Mouse (Mus musculus) hindbrain, embryonic 11.5 days (tissue): ENCODE data around the gene Cacnb1. TPM values are rescaled to one million over a fixed set of nuclear protein-coding genes. Genes with fewer than 3 reads are reported as not detected.

Experiments
- ATAC-seq: fragments of 200-750 bp; cut with Nextera tagmentation; 2 replicates; pipeline ENCODE4 v1.8.0; 2017; ENCODE audit warnings: mild to moderate bottlenecking, moderate TSS enrichment, moderate library complexity; ENCODE audit not compliant: low FRiP score
- DNase-seq: peaks from one replicate; pipeline ENCODE4 v3.0.0-alpha.2; 2015; ENCODE audit warnings: low spot score
- H3K27ac ChIP-seq: fragments of 300-500 bp; sonication (generic); 2 replicates; pipeline ENCODE4 v1.5.1; 2014; ENCODE audit warnings: mild to moderate bottlenecking, low read depth, low read length
- H3K27me3 ChIP-seq: fragments of 300-500 bp; sonication (generic); 2 replicates; pipeline ENCODE4 v1.6.1; 2014; ENCODE audit warnings: mild to moderate bottlenecking, low read length, moderate library complexity, mixed read lengths; ENCODE audit not compliant: control insufficient read depth, insufficient read depth
- H3K36me3 ChIP-seq: fragments of 300-500 bp; sonication (generic); 2 replicates; pipeline ENCODE4 v1.6.1; 2014; ENCODE audit warnings: mild to moderate bottlenecking, low read length, moderate library complexity, mixed read lengths; ENCODE audit not compliant: control insufficient read depth, insufficient read depth
- H3K4me1 ChIP-seq: fragments of 300-500 bp; sonication (generic); replicated peaks from 2 replicates; pipeline ENCODE4 v1.6.1; 2014; ENCODE audit warnings: low read length, mixed read lengths; ENCODE audit not compliant: control insufficient read depth, insufficient read depth
- H3K4me2 ChIP-seq: fragments of 300-500 bp; sonication (generic); replicated peaks from 2 replicates; pipeline ENCODE4 v1.6.1; 2014; ENCODE audit warnings: mild to moderate bottlenecking, low read depth, low read length
- H3K4me3 ChIP-seq: fragments of 300-500 bp; sonication (generic); 2 replicates; pipeline ENCODE4 v1.5.1; 2014; ENCODE audit warnings: low read depth, low read length
- H3K9ac ChIP-seq: fragments of 300-500 bp; sonication (generic); 2 replicates; pipeline ENCODE4 v1.6.1; 2014; ENCODE audit warnings: low read depth, low read length
- H3K9me3 ChIP-seq: fragments of 300-500 bp; sonication (generic); 2 replicates; pipeline ENCODE4 v1.6.1; 2016; ENCODE audit warnings: low read length; ENCODE audit not compliant: control insufficient read depth
- WGBS: fragments of 180-500 bp; shearing (Covaris S2); extraction: QIAGEN DNeasy Blood & Tissue Kit; methylation state at CpG from one replicate; pipeline ENCODE4 v1.1.7; 2014; 5-methylcytosine and 5-hydroxymethylcytosine counted together
- polyA plus RNA-seq: library from polyadenylated mRNA; unstranded; fragments of >200 nt; fragmentation: Nextera tagmentation; extraction: Ambion mirVana; gene quantifications from 2 replicates; pipeline ENCODE4 v1.2.1, GENCODE M21; 2014

Gene Cacnb1
- polyA plus RNA-seq, 1 experiment from 2014 or later, result 18.3 TPM

DNA sequence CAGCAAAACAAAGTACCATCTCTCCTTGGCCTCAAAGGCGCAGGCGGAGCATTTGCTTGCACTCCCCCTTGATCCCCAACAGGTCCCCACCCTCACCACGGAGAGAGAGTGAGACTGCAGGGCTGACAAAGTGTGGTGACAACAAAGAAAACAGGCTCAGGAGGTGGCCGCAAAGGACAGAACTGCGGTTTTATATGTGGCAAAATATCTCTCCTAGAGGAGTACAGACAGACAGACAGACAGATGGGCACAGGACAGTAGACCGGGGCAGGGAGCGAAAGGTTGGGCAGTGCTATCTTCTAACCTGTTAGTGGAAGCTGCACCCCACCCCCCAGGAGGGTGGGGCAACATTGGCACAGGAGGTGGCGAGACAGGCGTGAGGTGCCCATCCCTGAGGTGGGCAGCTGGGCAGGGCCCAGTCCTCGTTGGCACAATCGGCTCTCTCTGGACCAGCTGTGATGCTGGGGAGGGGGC is 21.4 kb downstream of the Cacnb1 start:
- Histone ChIP-seq H3K9ac (no peak overlapping the region), H3K4me3 (no peak overlapping the region)
- 36% methylated on average over 11 of the region's 11 CpGs for WGBS

DNA sequence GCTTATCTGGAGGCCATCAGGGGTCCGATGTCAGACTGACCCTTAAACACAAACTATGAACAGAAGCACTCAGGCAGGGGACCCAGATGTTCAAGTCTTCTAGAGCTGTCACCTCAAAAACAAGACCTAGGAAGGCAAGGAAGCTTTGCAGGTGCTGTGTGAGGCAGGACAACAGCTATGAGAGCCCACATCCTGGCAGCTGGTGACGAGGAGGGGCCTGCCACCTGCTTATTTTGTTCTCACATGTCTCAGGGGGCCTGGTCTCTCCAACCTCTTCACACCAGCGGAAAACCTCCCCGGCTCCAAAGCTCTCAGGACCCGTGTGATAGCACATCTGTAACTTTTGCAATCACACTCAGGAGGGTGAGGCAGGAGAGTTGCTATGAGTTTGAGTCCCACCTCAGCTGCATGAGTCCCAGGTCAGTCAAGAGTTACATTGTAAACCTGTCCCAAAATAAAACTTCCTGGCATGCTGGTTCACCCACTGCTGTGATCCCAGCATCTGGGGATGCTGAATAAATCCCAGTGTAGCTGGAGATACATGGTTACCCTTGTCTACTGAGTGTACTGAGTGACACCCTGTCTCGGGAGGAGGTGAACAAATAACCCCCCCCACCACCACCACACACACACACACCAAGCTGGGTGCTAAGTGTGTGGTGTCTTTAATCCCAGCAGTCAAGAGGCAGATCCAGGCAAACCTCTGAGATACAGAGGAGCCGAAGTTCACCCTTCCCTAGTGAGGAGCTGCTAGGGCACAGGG is 22.3 kb downstream of the Cacnb1 start:
- peaks cover 4% of the 10 kb centered on the region; the same call in 1 of the 2 replicates for H3K27me3 ChIP-seq
- ATAC-seq, result no peak
- no peak overlapping the region for H3K27ac ChIP-seq
- H3K4me3 ChIP-seq, result no peak overlapping the region
- 43% methylated on average over 7 of the region's 7 CpGs for WGBS
- H3K9ac ChIP-seq, result no peak overlapping the region
- H3K4me1 ChIP-seq, result peaks cover 2% of the 10 kb centered on the region; the same call in 1 of the 2 replicates
- H3K9me3 ChIP-seq, result no peaks in the 10 kb centered on the region
- DNase-seq, result no peak
- H3K36me3 ChIP-seq, result no peaks in the 10 kb centered on the region
- H3K4me2 ChIP-seq, result no peak overlapping the region

More for the DNA sequence above, 21.4 kb downstream of the Cacnb1 start:
- no peaks in the 10 kb centered on the region for H3K36me3 ChIP-seq
- DNase-seq (no peak), ATAC-seq (no peak)
- H3K4me2 ChIP-seq, result no peak overlapping the region
- no peak overlapping the region for H3K27ac ChIP-seq
- no peaks in the 10 kb centered on the region for H3K9me3 ChIP-seq
- peaks cover 2% of the 10 kb centered on the region; the same call in 1 of the 2 replicates for H3K4me1 ChIP-seq
- H3K27me3 ChIP-seq, result peaks cover 4% of the 10 kb centered on the region; the same call in 1 of the 2 replicates

DNA sequence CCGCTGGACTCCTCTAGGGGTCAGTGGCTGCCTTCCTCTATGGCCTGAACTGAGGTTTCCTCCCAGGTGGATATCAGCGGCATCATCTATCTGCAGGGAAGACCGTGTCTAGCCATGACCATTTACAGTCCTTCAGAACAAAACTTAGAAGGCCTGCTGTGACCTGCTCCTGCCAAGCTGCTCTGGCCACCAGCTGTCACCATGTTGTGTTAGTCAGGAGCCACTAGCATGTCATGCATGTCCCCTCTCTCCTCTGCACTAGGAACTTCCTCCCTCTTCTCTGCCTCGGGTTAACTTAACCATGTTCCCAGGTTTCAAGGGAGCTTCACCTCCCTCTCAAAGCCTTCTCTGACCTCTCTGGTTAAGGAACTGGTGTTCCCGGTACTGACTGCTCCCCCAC is 23.1 kb downstream of the Cacnb1 start:
- H3K4me2 ChIP-seq, result no peak overlapping the region
- WGBS, result 68% methylated on average over 5 of the region's 5 CpGs
- H3K36me3 ChIP-seq, result no peaks in the 10 kb centered on the region
- peaks cover 6% of the 10 kb centered on the region; the same call in 1 of the 2 replicates for H3K27me3 ChIP-seq
- ATAC-seq, result no peak
- no peaks in the 10 kb centered on the region for H3K9me3 ChIP-seq
- no peak overlapping the region for H3K27ac ChIP-seq
- H3K9ac ChIP-seq, result no peak overlapping the region
- H3K4me3 ChIP-seq, result no peak overlapping the region
- H3K4me1 ChIP-seq, result peaks cover 6% of the 10 kb centered on the region
- no peak for DNase-seq

GRCm38 (mm10) chr11:97998898-97999608 is 23.8 kb downstream of the Cacnb1 start:
- H3K4me3 ChIP-seq, result no peak overlapping the region
- 62% methylated on average over 7 of the region's 7 CpGs for WGBS
- DNase-seq (no peak), ATAC-seq (no peak)
- peaks cover 6% of the 10 kb centered on the region for H3K4me1 ChIP-seq
- peaks cover 6% of the 10 kb centered on the region; the same call in 1 of the 2 replicates for H3K27me3 ChIP-seq
- H3K27ac ChIP-seq, result no peak overlapping the region
- H3K36me3 ChIP-seq, result no peaks in the 10 kb centered on the region
- H3K9me3 ChIP-seq, result no peaks in the 10 kb centered on the region
- H3K9ac ChIP-seq, result no peak overlapping the region
- no peak overlapping the region for H3K4me2 ChIP-seq

DNA sequence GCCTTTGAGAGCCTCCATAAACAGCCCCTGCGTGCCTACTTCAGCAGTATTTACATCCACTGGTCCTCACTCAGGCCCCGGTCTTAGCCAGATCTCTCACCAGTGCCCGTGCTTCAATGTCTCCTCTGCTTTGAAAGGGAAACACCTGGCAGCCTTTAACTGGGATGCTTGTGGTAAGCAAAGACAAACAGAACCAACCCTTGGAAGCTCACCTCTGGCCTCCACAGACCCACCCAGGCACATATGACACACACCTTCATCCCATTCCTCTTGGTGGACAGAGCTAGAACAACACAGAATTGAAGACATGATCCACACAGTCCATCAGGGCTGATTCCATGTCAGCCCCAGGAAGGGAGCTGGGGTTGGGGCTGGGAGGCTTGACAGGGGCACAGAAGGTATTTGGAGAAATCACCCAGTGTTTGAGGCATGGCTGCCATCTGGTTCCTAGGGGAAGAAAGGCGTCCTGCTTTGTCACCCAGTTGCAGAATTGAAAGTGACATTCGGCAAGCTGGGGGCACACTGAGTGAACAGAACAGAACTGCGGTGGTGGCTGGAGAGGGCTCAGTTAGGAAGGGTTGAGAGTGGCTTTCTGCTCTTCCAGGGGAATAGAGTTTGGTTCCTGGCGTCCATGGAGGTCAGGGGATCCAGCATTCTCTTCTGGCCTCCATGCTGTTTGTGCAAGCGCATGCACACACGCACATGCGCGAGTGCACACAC is 24.6 kb downstream of the Cacnb1 start:
- Histone ChIP-seq H3K27me3 (peaks cover 6% of the 10 kb centered on the region; the same call in 1 of the 2 replicates), H3K36me3 (no peaks in the 10 kb centered on the region), H3K27ac (no peak overlapping the region), H3K9me3 (no peaks in the 10 kb centered on the region), H3K4me1 (peaks cover 4% of the 10 kb centered on the region), H3K4me2 (no peak overlapping the region), H3K9ac (no peak overlapping the region), H3K4me3 (no peak overlapping the region)
- WGBS, result 80% methylated on average over 11 of the region's 11 CpGs
- ATAC-seq (no peak), DNase-seq (no peak)

DNA sequence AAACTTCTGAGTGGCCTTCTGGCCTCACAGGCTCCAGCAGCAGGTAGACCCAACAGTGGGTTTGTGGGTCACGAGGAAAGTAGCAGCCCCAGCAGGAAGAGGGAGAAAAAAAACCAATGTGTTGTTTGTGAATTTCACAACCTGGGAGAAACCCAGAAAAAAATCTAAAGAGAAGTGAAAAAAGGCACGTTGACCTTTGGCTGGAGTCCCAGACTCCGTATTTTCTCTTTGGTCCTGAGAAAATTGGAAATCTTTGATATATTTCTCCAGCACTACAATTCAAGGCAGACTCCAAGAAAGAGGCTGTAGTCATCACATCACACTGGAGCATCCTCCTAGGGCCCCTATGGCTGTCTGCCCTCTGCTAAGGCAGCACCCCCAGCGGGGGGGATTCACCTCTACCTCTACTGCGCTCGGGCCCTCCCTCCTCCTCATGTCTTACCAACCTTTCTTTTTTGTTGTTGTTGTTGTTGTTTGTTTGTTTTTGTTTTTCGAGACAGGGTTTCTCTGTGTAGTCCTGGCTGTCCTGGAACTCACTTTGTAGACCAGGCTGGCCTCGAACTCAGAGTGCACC is 25.4 kb downstream of the Cacnb1 start:
- ATAC-seq, result no peak

GRCm38 (mm10) chr11:97996691-97997090 is 26.1 kb downstream of the Cacnb1 start:
- no peak overlapping the region for H3K4me2 ChIP-seq
- H3K4me1 ChIP-seq, result peaks cover 4% of the 10 kb centered on the region
- no peak overlapping the region for H3K27ac ChIP-seq
- H3K36me3 ChIP-seq, result no peaks in the 10 kb centered on the region
- H3K4me3 ChIP-seq, result no peak overlapping the region
- DNase-seq, result no peak
- ATAC-seq, result no peak
- H3K9me3 ChIP-seq, result no peaks in the 10 kb centered on the region
- 72% methylated on average over 1 of the region's 1 CpGs for WGBS
- no peak overlapping the region for H3K9ac ChIP-seq
- H3K27me3 ChIP-seq, result peaks cover 5% of the 10 kb centered on the region; the same call in 1 of the 2 replicates

More for the DNA sequence above, 25.4 kb downstream of the Cacnb1 start:
- no peaks in the 10 kb centered on the region for H3K9me3 ChIP-seq
- H3K4me1 ChIP-seq, result peaks cover 4% of the 10 kb centered on the region
- no peaks in the 10 kb centered on the region for H3K36me3 ChIP-seq
- no peak overlapping the region for H3K4me2 ChIP-seq
- no peak overlapping the region for H3K4me3 ChIP-seq
- WGBS, result 77% methylated on average over 8 of the region's 8 CpGs
- no peak overlapping the region for H3K9ac ChIP-seq
- DNase-seq, result no peak
- peaks cover 6% of the 10 kb centered on the region; the same call in 1 of the 2 replicates for H3K27me3 ChIP-seq
- H3K27ac ChIP-seq, result no peak overlapping the region
